Mouse (Mus musculus): Measurements from ENCODE around the gene Sept8. TPM values are rescaled to one million over a fixed set of nuclear protein-coding genes. Genes with fewer than 3 reads are reported as not detected.
A peak's percentile ranks its signal among the peaks of the same experiment; 100 is the strongest.

The Sept8 gene
- total RNA-seq, 1 experiment, result 16.8 TPM

GRCm38 (mm10) chr11:53491954-53492401, 27.1 kb upstream of the Sept8 start:
- Histone ChIP-seq H3K9ac (ENCODE audit: insufficient read depth, low read depth, low read length, poor library complexity, severe bottlenecking) (no peak overlapping the region), H3K4me3 (ENCODE audit: insufficient read depth in 1 of 2, low read depth in 1 of 2, low read length in 2 of 2, poor library complexity in 1 of 2, severe bottlenecking in 1 of 2) (no peak overlapping the region), H3K9me3 (ENCODE audit: control insufficient read depth, insufficient read depth, low read depth, low read length) (no peaks in the 10 kb centered on the region), H3K36me3 (ENCODE audit: control insufficient read depth, insufficient read depth, low read length, poor library complexity, severe bottlenecking) (no peaks in the 10 kb centered on the region), H3K27ac (ENCODE audit: insufficient read depth, low read depth, low read length, poor library complexity, severe bottlenecking) (no peak overlapping the region), H3K4me1 (ENCODE audit: control insufficient read depth in 2 of 2, insufficient read depth in 2 of 2, low read length in 2 of 2, poor library complexity in 1 of 2) (peaks cover 0 to 3% of the 10 kb centered on the region in 2 experiments; a peak in 1 of 4 replicates)
- in situ Hi-C loops (cut with MboI; ENCODE audit: low sequenced_read_pairs in 2 of 2, unreplicated experiment in 2 of 2), result no loop called here
- DNase-seq (ENCODE audit: low read depth, low spot score), result no peak
- TF ChIP-seq HCFC1 (IDR thresholded peaks at IDR 0.05; ENCODE audit: borderline replicate concordance, insufficient read depth, low read length), result no peak
- TF ChIP-seq CHD2 (IDR thresholded peaks at IDR 0.05; ENCODE audit: low read depth, low read length), result no peak
- TF ChIP-seq ZC3H11A (IDR thresholded peaks at IDR 0.05; ENCODE audit: borderline replicate concordance, low read depth, low read length), result no peak
- TF ChIP-seq ZNF384 (IDR thresholded peaks at IDR 0.05; ENCODE audit: low read depth, low read length), result no peak
- no peak for TF ChIP-seq MAFK (IDR thresholded peaks at IDR 0.05; ENCODE audit: insufficient read depth, low read depth, low read length)

- Histone ChIP-seq H3K4me1 (ENCODE audit: control insufficient read depth in 2 of 2, insufficient read depth in 2 of 2, low read length in 2 of 2, poor library complexity in 1 of 2) (peaks cover 0 to 2% of the 10 kb centered on the region in 2 experiments; a peak in 1 of 4 replicates), H3K36me3 (ENCODE audit: control insufficient read depth, insufficient read depth, low read length, poor library complexity, severe bottlenecking) (no peaks in the 10 kb centered on the region), H3K4me3 (ENCODE audit: insufficient read depth in 1 of 2, low read depth in 1 of 2, low read length in 2 of 2, poor library complexity in 1 of 2, severe bottlenecking in 1 of 2) (no peak overlapping the region), H3K9ac (ENCODE audit: insufficient read depth, low read depth, low read length, poor library complexity, severe bottlenecking) (no peak overlapping the region), H3K9me3 (ENCODE audit: control insufficient read depth, insufficient read depth, low read depth, low read length) (no peaks in the 10 kb centered on the region), H3K27ac (ENCODE audit: insufficient read depth, low read depth, low read length, poor library complexity, severe bottlenecking) (no peak overlapping the region)
- in situ Hi-C loops (cut with MboI; ENCODE audit: low sequenced_read_pairs in 2 of 2, unreplicated experiment in 2 of 2), result no loop called here
- TF ChIP-seq MAFK (IDR thresholded peaks at IDR 0.05; ENCODE audit: insufficient read depth, low read depth, low read length) (0 out of 2 replicates have a peak, but pooled peaks have one; percentile 23), ZNF384 (IDR thresholded peaks at IDR 0.05; ENCODE audit: low read depth, low read length) (0 out of 2 replicates have a peak, but pooled peaks have one; percentile 61), CHD2 (IDR thresholded peaks at IDR 0.05; ENCODE audit: low read depth, low read length) (no peak)
- DNase-seq (ENCODE audit: low read depth, low spot score), result no peak
Measured at GRCm38 (mm10) chr11:53493243-53493955, 25.7 kb upstream of the Sept8 start.

- in situ Hi-C loops (cut with MboI; ENCODE audit: low sequenced_read_pairs in 2 of 2, unreplicated experiment in 2 of 2), result no loop called here
- no peak overlapping the region for H3K27ac ChIP-seq (ENCODE audit: insufficient read depth, low read depth, low read length, poor library complexity, severe bottlenecking)
Measured at GRCm38 (mm10) chr11:53495417-53495816, 23.6 kb upstream of the Sept8 start.

GRCm38 (mm10) chr11:53496946-53497345, 22.1 kb upstream of the Sept8 start:
- no peak overlapping the region for H3K9ac ChIP-seq (ENCODE audit: insufficient read depth, low read depth, low read length, poor library complexity, severe bottlenecking)
- DNase-seq (ENCODE audit: low read depth, low spot score), result no peak
- no peak overlapping the region for H3K4me3 ChIP-seq (ENCODE audit: insufficient read depth in 1 of 2, low read depth in 1 of 2, low read length in 2 of 2, poor library complexity in 1 of 2, severe bottlenecking in 1 of 2)
- peak overlapping the region; percentile 35; the same call in 1 of the 2 replicates for H3K27ac ChIP-seq (ENCODE audit: insufficient read depth, low read depth, low read length, poor library complexity, severe bottlenecking)
- in situ Hi-C loops (cut with MboI; ENCODE audit: low sequenced_read_pairs in 2 of 2, unreplicated experiment in 2 of 2), result no loop called here
- TF ChIP-seq CHD2 (IDR thresholded peaks at IDR 0.05; ENCODE audit: low read depth, low read length) (no peak), MAFK (IDR thresholded peaks at IDR 0.05; ENCODE audit: insufficient read depth, low read depth, low read length) (no peak), HCFC1 (IDR thresholded peaks at IDR 0.05; ENCODE audit: borderline replicate concordance, insufficient read depth, low read length) (no peak), ZC3H11A (IDR thresholded peaks at IDR 0.05; ENCODE audit: borderline replicate concordance, low read depth, low read length) (no peak), ZNF384 (IDR thresholded peaks at IDR 0.05; ENCODE audit: low read depth, low read length) (no peak)
- H3K9me3 ChIP-seq (ENCODE audit: control insufficient read depth, insufficient read depth, low read depth, low read length), result no peaks in the 10 kb centered on the region
- peaks cover 0 to 2% of the 10 kb centered on the region in 2 experiments; a peak in 1 of 4 replicates for H3K4me1 ChIP-seq (ENCODE audit: control insufficient read depth in 2 of 2, insufficient read depth in 2 of 2, low read length in 2 of 2, poor library complexity in 1 of 2)
- H3K36me3 ChIP-seq (ENCODE audit: control insufficient read depth, insufficient read depth, low read length, poor library complexity, severe bottlenecking), result no peaks in the 10 kb centered on the region

More at GRCm38 (mm10) chr11:53495417-53495816, 23.6 kb upstream of the Sept8 start:
- TF ChIP-seq ZNF384 (IDR thresholded peaks at IDR 0.05; ENCODE audit: low read depth, low read length) (no peak), MAFK (IDR thresholded peaks at IDR 0.05; ENCODE audit: insufficient read depth, low read depth, low read length) (no peak), ZC3H11A (IDR thresholded peaks at IDR 0.05; ENCODE audit: borderline replicate concordance, low read depth, low read length) (no peak), CHD2 (IDR thresholded peaks at IDR 0.05; ENCODE audit: low read depth, low read length) (no peak), HCFC1 (IDR thresholded peaks at IDR 0.05; ENCODE audit: borderline replicate concordance, insufficient read depth, low read length) (no peak)
- Histone ChIP-seq H3K4me1 (ENCODE audit: control insufficient read depth in 2 of 2, insufficient read depth in 2 of 2, low read length in 2 of 2, poor library complexity in 1 of 2) (peaks cover 0 to 2% of the 10 kb centered on the region in 2 experiments; a peak in 1 of 4 replicates), H3K9me3 (ENCODE audit: control insufficient read depth, insufficient read depth, low read depth, low read length) (no peaks in the 10 kb centered on the region), H3K36me3 (ENCODE audit: control insufficient read depth, insufficient read depth, low read length, poor library complexity, severe bottlenecking) (no peaks in the 10 kb centered on the region), H3K4me3 (ENCODE audit: insufficient read depth in 1 of 2, low read depth in 1 of 2, low read length in 2 of 2, poor library complexity in 1 of 2, severe bottlenecking in 1 of 2) (no peak overlapping the region), H3K9ac (ENCODE audit: insufficient read depth, low read depth, low read length, poor library complexity, severe bottlenecking) (no peak overlapping the region)
- DNase-seq (ENCODE audit: low read depth, low spot score), result no peak
